Mouse (Mus musculus): ENCODE results near the gene Icam5. TPM values are rescaled to one million over a fixed set of nuclear protein-coding genes. Genes with fewer than 3 reads are reported as not detected.
"Not testable (repeated sequence)": the region's sequence is repeated elsewhere in the genome, so short reads cannot be mapped to it uniquely, and the experiment has no call there.

Icam5 gene
- total and polyA plus RNA-seq, 3 experiments: 0.08 TPM; not detected in 2

DNA sequence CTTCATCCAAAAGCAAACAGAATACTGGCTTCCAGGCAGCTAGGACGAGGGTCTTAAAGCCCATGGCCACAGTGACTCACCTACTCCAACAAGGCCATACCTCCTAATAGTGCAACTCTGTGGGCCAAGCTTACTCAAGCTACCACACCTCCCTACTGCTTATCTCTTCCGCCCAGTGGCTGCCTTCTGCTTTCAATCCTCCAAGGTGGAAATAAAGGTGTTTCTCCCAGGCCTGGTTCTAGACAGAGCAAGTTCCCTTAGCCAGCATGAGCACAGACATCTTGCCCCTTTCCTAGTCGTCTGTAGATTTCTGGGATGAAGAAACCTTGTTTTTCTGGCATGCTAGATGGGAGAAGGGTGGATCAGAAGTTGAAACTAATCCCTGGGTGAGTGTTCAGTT, 7.9 kb downstream of the Icam5 start:
- H3K4me3 ChIP-seq: no peak overlapping the region
- 81% methylated on average over 3 of the region's 3 CpGs for WGBS
- H3K79me2 ChIP-seq (replicated peaks; ENCODE audit: control insufficient read depth, insufficient read depth, low read length): no peaks in the 10 kb centered on the region
- TF ChIP-seq POLR2A (IDR thresholded peaks at IDR 0.05; ENCODE audit: insufficient read depth, low read depth, low read length): no peak
- no peak for TF ChIP-seq CTCF (IDR thresholded peaks at IDR 0.05)
- TF ChIP-seq EP300 (IDR thresholded peaks at IDR 0.05; ENCODE audit: insufficient read depth, low read depth, low read length): no peak
- H3K4me1 ChIP-seq (ENCODE audit: control insufficient read depth, insufficient read depth, low read length): no peaks in the 10 kb centered on the region
- no peak overlapping the region for H3K27ac ChIP-seq
- no peaks in the 10 kb centered on the region for H3K36me3 ChIP-seq (ENCODE audit: control insufficient read depth, insufficient read depth, low read length)
- H3K27me3 ChIP-seq (ENCODE audit: control insufficient read depth, insufficient read depth, low read length): peaks cover 8% of the 10 kb centered on the region
- no peak overlapping the region for H3K9ac ChIP-seq (ENCODE audit: low read depth, low read length)
- intact Hi-C loops (cut with DNase I): no loop called here
- no peak for DNase-seq

DNA sequence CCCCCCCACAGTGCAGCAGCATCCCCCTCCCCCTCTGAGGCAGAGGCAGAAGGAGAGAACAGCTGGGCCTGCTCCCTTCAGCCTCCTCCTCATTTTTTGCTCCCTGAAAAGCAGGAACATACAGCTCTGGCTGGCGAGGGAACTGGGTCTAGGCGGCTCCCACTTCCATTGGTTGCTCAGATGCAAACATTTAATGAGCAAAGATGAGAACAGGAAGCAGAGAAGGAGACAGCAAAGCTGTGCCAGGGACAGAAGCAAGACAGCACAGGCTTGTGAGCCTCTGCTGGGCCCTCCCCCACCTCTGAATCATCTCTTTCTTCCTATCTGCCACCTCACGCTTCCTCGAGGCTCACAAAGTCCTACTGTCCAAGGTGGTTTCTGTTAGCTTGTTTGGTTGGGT, 9.4 kb downstream of the Icam5 start:
- 52% methylated on average over 4 of the region's 4 CpGs for WGBS

DNA sequence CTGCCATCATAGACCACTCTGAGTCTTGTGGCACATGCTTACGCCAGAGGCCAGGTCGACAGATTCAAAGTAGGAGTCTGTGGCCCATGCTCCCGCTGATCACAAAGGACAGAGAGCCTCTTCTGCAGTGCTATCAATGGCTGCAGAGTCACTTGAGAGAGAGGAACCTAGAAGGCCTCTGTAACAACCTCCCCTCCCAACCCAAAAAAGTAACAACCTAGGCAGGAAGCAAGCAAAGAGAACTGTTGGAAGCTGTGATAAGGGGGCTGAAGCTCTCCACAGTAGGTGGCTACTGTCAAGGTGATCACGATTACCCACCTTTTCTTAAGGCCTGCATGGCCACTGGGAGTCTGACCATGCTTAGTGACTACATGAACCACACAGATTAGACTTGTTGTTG, 11.7 kb downstream of the Icam5 start:
- H3K9ac ChIP-seq (ENCODE audit: low read depth, low read length): no peak overlapping the region
- H3K27me3 ChIP-seq (ENCODE audit: control insufficient read depth, insufficient read depth, low read length): no peaks in the 10 kb centered on the region
- intact Hi-C loops (cut with DNase I): no loop called here
- H3K79me2 ChIP-seq (replicated peaks; ENCODE audit: control insufficient read depth, insufficient read depth, low read length): no peaks in the 10 kb centered on the region
- H3K27ac ChIP-seq: no peak overlapping the region
- no peak overlapping the region for H3K4me3 ChIP-seq
- no peaks in the 10 kb centered on the region for H3K4me1 ChIP-seq (ENCODE audit: control insufficient read depth, insufficient read depth, low read length)
- no peaks in the 10 kb centered on the region for H3K36me3 ChIP-seq (ENCODE audit: control insufficient read depth, insufficient read depth, low read length)
- WGBS: 86% methylated on average over 4 of the region's 4 CpGs
- TF ChIP-seq POLR2A (IDR thresholded peaks at IDR 0.05; ENCODE audit: insufficient read depth, low read depth, low read length) (no peak), EP300 (IDR thresholded peaks at IDR 0.05; ENCODE audit: insufficient read depth, low read depth, low read length) (no peak), CTCF (IDR thresholded peaks at IDR 0.05) (no peak)
- DNase-seq: no peak

More for the DNA sequence above, 9.4 kb downstream of the Icam5 start:
- Histone ChIP-seq H3K27ac (no peak overlapping the region), H3K79me2 (replicated peaks; ENCODE audit: control insufficient read depth, insufficient read depth, low read length) (no peaks in the 10 kb centered on the region), H3K4me3 (no peak overlapping the region), H3K4me1 (ENCODE audit: control insufficient read depth, insufficient read depth, low read length) (no peaks in the 10 kb centered on the region), H3K27me3 (ENCODE audit: control insufficient read depth, insufficient read depth, low read length) (peaks cover 3% of the 10 kb centered on the region; the same call in 1 of the 2 replicates), H3K9ac (ENCODE audit: low read depth, low read length) (no peak overlapping the region), H3K36me3 (ENCODE audit: control insufficient read depth, insufficient read depth, low read length) (no peaks in the 10 kb centered on the region)
- TF ChIP-seq CTCF (IDR thresholded peaks at IDR 0.05) (no peak), EP300 (IDR thresholded peaks at IDR 0.05; ENCODE audit: insufficient read depth, low read depth, low read length) (no peak), POLR2A (IDR thresholded peaks at IDR 0.05; ENCODE audit: insufficient read depth, low read depth, low read length) (no peak)
- no peak for DNase-seq
- intact Hi-C loops (cut with DNase I): no loop called here

DNA sequence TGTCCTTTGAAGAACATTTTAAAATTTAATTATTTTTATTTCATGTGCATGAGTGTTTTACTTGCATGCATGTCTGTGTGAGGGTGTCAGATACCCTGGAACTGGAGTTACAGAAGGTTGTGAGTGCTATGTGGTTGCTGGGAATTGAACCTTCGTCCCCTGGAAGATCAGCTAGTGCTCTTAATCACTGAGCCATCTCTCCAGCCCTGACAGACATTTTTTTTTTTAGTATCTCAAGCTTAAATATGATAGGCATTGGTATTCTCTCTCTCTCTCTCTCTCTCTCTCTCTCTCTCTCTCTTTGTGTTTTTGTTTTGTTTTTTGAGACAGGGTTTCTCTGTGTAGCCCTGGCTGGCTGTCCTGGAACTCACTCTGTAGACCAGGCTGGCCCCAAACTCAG, 12.9 kb downstream of the Icam5 start:
- H3K4me3 ChIP-seq; H3K79me2 ChIP-seq (replicated peaks; ENCODE audit: control insufficient read depth, insufficient read depth, low read length); H3K9ac ChIP-seq (ENCODE audit: low read depth, low read length); H3K4me1 ChIP-seq (ENCODE audit: control insufficient read depth, insufficient read depth, low read length); H3K27me3 ChIP-seq (ENCODE audit: control insufficient read depth, insufficient read depth, low read length); intact Hi-C loops (cut with DNase I); H3K27ac ChIP-seq; DNase-seq; H3K36me3 ChIP-seq (ENCODE audit: control insufficient read depth, insufficient read depth, low read length): not testable (repeated sequence)
- 58% methylated on average over 1 of the region's 1 CpGs for WGBS

GRCm38 (mm10) chr9:21045235-21045634, 13.4 kb downstream of the Icam5 start:
- no peaks in the 10 kb centered on the region for H3K79me2 ChIP-seq (replicated peaks; ENCODE audit: control insufficient read depth, insufficient read depth, low read length)
- H3K36me3 ChIP-seq (ENCODE audit: control insufficient read depth, insufficient read depth, low read length): no peaks in the 10 kb centered on the region
- intact Hi-C loops (cut with DNase I): no loop called here
- whole genome bisulfite sequencing: 73% methylated on average over 3 of the region's 3 CpGs
- TF ChIP-seq CTCF (IDR thresholded peaks at IDR 0.05) (no peak), POLR2A (IDR thresholded peaks at IDR 0.05; ENCODE audit: insufficient read depth, low read depth, low read length) (no peak), EP300 (IDR thresholded peaks at IDR 0.05; ENCODE audit: insufficient read depth, low read depth, low read length) (no peak)
- no peak overlapping the region for H3K4me3 ChIP-seq
- no peak for DNase-seq
- H3K9ac ChIP-seq (ENCODE audit: low read depth, low read length): no peak overlapping the region
- no peak overlapping the region for H3K27ac ChIP-seq
- no peaks in the 10 kb centered on the region for H3K4me1 ChIP-seq (ENCODE audit: control insufficient read depth, insufficient read depth, low read length)
- H3K27me3 ChIP-seq (ENCODE audit: control insufficient read depth, insufficient read depth, low read length): no peaks in the 10 kb centered on the region

DNA sequence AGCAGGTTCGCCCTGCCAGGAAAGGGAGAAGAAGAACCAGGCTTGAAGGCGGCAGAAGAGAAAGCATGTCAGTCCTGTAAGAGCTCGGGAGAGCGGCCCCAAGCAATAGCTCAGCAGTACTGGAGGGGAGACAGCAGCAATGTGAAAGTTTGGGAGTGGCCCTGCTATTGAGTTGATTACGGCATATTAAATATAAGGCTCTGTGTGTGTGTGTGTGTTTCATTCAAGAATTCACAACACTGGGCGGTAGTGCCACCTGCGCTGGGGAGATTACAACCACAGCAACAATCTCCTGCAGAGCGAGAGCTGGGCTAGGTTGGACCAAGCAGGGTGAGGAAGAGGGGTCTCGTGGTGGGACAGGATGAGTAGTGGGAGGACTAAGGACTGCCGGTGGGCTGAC, 19.7 kb downstream of the Icam5 start:
- Histone ChIP-seq H3K27me3 (ENCODE audit: control insufficient read depth, insufficient read depth, low read length) (no peaks in the 10 kb centered on the region), H3K9ac (ENCODE audit: low read depth, low read length) (no peak overlapping the region), H3K4me1 (ENCODE audit: control insufficient read depth, insufficient read depth, low read length) (no peaks in the 10 kb centered on the region), H3K4me3 (no peak overlapping the region), H3K27ac (no peak overlapping the region), H3K79me2 (replicated peaks; ENCODE audit: control insufficient read depth, insufficient read depth, low read length) (no peaks in the 10 kb centered on the region), H3K36me3 (ENCODE audit: control insufficient read depth, insufficient read depth, low read length) (no peaks in the 10 kb centered on the region)
- TF ChIP-seq CTCF (IDR thresholded peaks at IDR 0.05) (no peak), EP300 (IDR thresholded peaks at IDR 0.05; ENCODE audit: insufficient read depth, low read depth, low read length) (no peak), POLR2A (IDR thresholded peaks at IDR 0.05; ENCODE audit: insufficient read depth, low read depth, low read length) (no peak)
- intact Hi-C loops (cut with DNase I): no loop called here
- DNase-seq: no peak
- 66% methylated on average over 10 of the region's 10 CpGs for WGBS

Measured in heart, adult 2 months (tissue).